28 mouse cellular contexts compared by ENCODE assay signal in genomic region chr2:124071380-124071779, GRCm38 (mm10). TPM values are rescaled to one million over a fixed set of nuclear protein-coding genes. Genes with fewer than 3 reads are reported as not detected.
DNase-seq lines count a peak whose midpoint lies in the region; ATAC-seq lines count a peak whose summit lies in the region.
"Had no signal": no experiment of that assay in that cellular context is flagged by ENCODE, and none has a peak within 500 bp of the region (broad histone marks: within the 10 kb centered on the region; RNA-seq: fewer than 3 reads in every experiment).

No protein-coding gene starts in this region.

- no peak for DNase-seq in kidney, adult 9 months
- DNase-seq in embryo, embryonic 10 days (ENCODE audit: low spot score): peak; percentile 79
- DNase-seq in embryo, embryonic 9.5 days (ENCODE audit: extremely low spot score): peak; percentile 20
- no peak for DNase-seq in ovary, postnatal 10 days (ENCODE audit: low spot score)
- DNase-seq: adrenal gland, postnatal 36 days; B cell, adult 2 months; cerebellum, adult 18-20 months; gastrocnemius, postnatal 14 days; heart, adult 11 months; heart, postnatal 36 days; kidney, postnatal 36 days; layer of hippocampus, postnatal 36 days; left cerebral cortex, postnatal 4 days; liver, postnatal 0 days; lung, postnatal 36 days; right cerebral cortex, postnatal 14 days had no signal

- no peak overlapping the region for H3K4me2 ChIP-seq in kidney, embryonic 16.5 days (replicated peaks; ENCODE audit: low read depth, low read length)
- no peak overlapping the region for H3K4me2 ChIP-seq in neural tube, embryonic 14.5 days (ENCODE audit: low read depth, low read length)
- H3K4me2 ChIP-seq in forebrain, embryonic 13.5 days: no peak overlapping the region
- H3K4me2 ChIP-seq: embryonic facial prominence, embryonic 15.5 days; forebrain, embryonic 12.5 days; hindbrain, embryonic 14.5 days; liver, embryonic 12.5 days; midbrain, embryonic 12.5 days; stomach, embryonic 15.5 days had no signal

- H3K9ac ChIP-seq in kidney, embryonic 16.5 days (replicated peaks; ENCODE audit: low read length): no peak overlapping the region
- H3K9ac ChIP-seq in neural tube, embryonic 14.5 days (replicated peaks; ENCODE audit: low read depth, low read length): no peak overlapping the region
- no peak overlapping the region for H3K9ac ChIP-seq in forebrain, embryonic 13.5 days
- H3K9ac ChIP-seq: embryonic facial prominence, embryonic 15.5 days; forebrain, embryonic 12.5 days; hindbrain, embryonic 14.5 days; liver, embryonic 12.5 days; liver, postnatal 0 days; midbrain, embryonic 12.5 days; stomach, embryonic 15.5 days had no signal

- H3K4me1 ChIP-seq in kidney, embryonic 16.5 days (ENCODE audit: insufficient read depth, low read length): no peaks in the 10 kb centered on the region
- H3K4me1 ChIP-seq in neural tube, embryonic 14.5 days (ENCODE audit: control insufficient read depth, insufficient read depth, low read length): no peaks in the 10 kb centered on the region
- H3K4me1 ChIP-seq in forebrain, embryonic 13.5 days: no peaks in the 10 kb centered on the region
- H3K4me1 ChIP-seq: embryonic facial prominence, embryonic 15.5 days; forebrain, embryonic 12.5 days; heart, embryonic 10.5 days; liver, embryonic 12.5 days; midbrain, embryonic 12.5 days; stomach, embryonic 15.5 days had no signal

- peak; percentile 91 for ATAC-seq in kidney, embryonic 16.5 days (ENCODE audit: low FRiP score, low TSS enrichment)
- peak; percentile 49; the same call in 1 of the 2 replicates for ATAC-seq in neural tube, embryonic 14.5 days (ENCODE audit: low read depth)
- ATAC-seq in forebrain, embryonic 13.5 days: no peak
- ATAC-seq: intestine, postnatal 0 days; liver, embryonic 12.5 days; liver, postnatal 0 days had no signal

- H3K36me3 ChIP-seq in kidney, embryonic 16.5 days (ENCODE audit: insufficient read depth, low read length): no peaks in the 10 kb centered on the region
- no peaks in the 10 kb centered on the region for H3K36me3 ChIP-seq in neural tube, embryonic 14.5 days (ENCODE audit: control insufficient read depth, insufficient read depth, low read length)
- no peaks in the 10 kb centered on the region for H3K36me3 ChIP-seq in forebrain, embryonic 13.5 days (ENCODE audit: poor library complexity, severe bottlenecking)
- H3K36me3 ChIP-seq: embryonic facial prominence, embryonic 15.5 days; forebrain, embryonic 12.5 days; heart, embryonic 10.5 days; liver, embryonic 12.5 days; midbrain, embryonic 12.5 days; stomach, embryonic 15.5 days had no signal

- H3K9me3 ChIP-seq in kidney, embryonic 16.5 days (ENCODE audit: low read length): no peaks in the 10 kb centered on the region
- no peaks in the 10 kb centered on the region for H3K9me3 ChIP-seq in neural tube, embryonic 14.5 days (ENCODE audit: control insufficient read depth, low read length)
- no peaks in the 10 kb centered on the region for H3K9me3 ChIP-seq in forebrain, embryonic 13.5 days (replicated peaks)
- H3K9me3 ChIP-seq: embryonic facial prominence, embryonic 15.5 days; forebrain, embryonic 12.5 days; heart, embryonic 10.5 days; liver, embryonic 12.5 days; midbrain, embryonic 12.5 days; stomach, embryonic 15.5 days had no signal

- H3K27ac ChIP-seq in kidney, embryonic 16.5 days (ENCODE audit: low read length): no peak overlapping the region
- no peak overlapping the region for H3K27ac ChIP-seq in neural tube, embryonic 14.5 days (ENCODE audit: low read depth, low read length)
- H3K27ac ChIP-seq in forebrain, embryonic 13.5 days: no peak overlapping the region
- H3K27ac ChIP-seq: embryonic facial prominence, embryonic 15.5 days; forebrain, embryonic 12.5 days; heart, embryonic 10.5 days; hindbrain, embryonic 14.5 days; layer of hippocampus, adult 2 months; liver, embryonic 12.5 days; midbrain, embryonic 12.5 days; stomach, embryonic 15.5 days had no signal

- H3K27me3 ChIP-seq in kidney, embryonic 16.5 days (ENCODE audit: insufficient read depth, low read length): no peaks in the 10 kb centered on the region
- no peaks in the 10 kb centered on the region for H3K27me3 ChIP-seq in neural tube, embryonic 14.5 days (ENCODE audit: control insufficient read depth, insufficient read depth, low read length)
- no peaks in the 10 kb centered on the region for H3K27me3 ChIP-seq in forebrain, embryonic 13.5 days
- H3K27me3 ChIP-seq: embryonic facial prominence, embryonic 15.5 days; forebrain, embryonic 12.5 days; liver, embryonic 12.5 days; midbrain, embryonic 12.5 days; stomach, embryonic 15.5 days had no signal

- WGBS in kidney, embryonic 16.5 days: 4% methylated on average over 2 of the region's 2 CpGs
- 4% methylated on average over 2 of the region's 2 CpGs for WGBS in neural tube, embryonic 14.5 days
- 21% methylated on average over 2 of the region's 2 CpGs for WGBS in forebrain, embryonic 13.5 days

- H3K4me3 ChIP-seq in kidney, embryonic 16.5 days (ENCODE audit: low read length): no peak overlapping the region
- H3K4me3 ChIP-seq in neural tube, embryonic 14.5 days (ENCODE audit: low read depth, low read length): no peak overlapping the region
- H3K4me3 ChIP-seq in forebrain, embryonic 13.5 days: no peak overlapping the region
- H3K4me3 ChIP-seq: embryonic facial prominence, embryonic 15.5 days; forebrain, embryonic 12.5 days; heart, embryonic 10.5 days; layer of hippocampus, adult 2 months; liver, embryonic 12.5 days; midbrain, embryonic 12.5 days; stomach, embryonic 15.5 days had no signal

RNA-seq across cellular contexts. Expression of gene Sema6d, which starts 18.4 kb away (rescaled TPM):
- 9.0 and 10.2 TPM in 2 replicates for polyA plus RNA-seq in kidney, embryonic 16.5 days (2015; fragmentation: Nextera tagmentation; extraction: Ambion mirVana)
- polyA plus RNA-seq in neural tube, embryonic 14.5 days (2014; fragmentation: Nextera tagmentation; extraction: Ambion mirVana): 67.8 and 75.5 TPM in 2 replicates
- polyA plus RNA-seq in forebrain, embryonic 13.5 days (2015; fragmentation: Nextera tagmentation; extraction: Ambion mirVana): 22.5 and 24.1 TPM in 2 replicates

Comparison
In these comparisons a context has a peak if more than half of its experiments do, and no peak if none do; other contexts are left out.
1. DNase-seq: peak in embryo, embryonic 10 days (single experiment) and embryo, embryonic 9.5 days (single experiment); none in kidney, adult 9 months (single experiment) and ovary, postnatal 10 days (single experiment).